Mouse (Mus musculus): ENCODE measurements around the gene Rere. TPM values are rescaled to one million over a fixed set of nuclear protein-coding genes. Genes with fewer than 3 reads are reported as not detected.

The Rere gene
- polyA plus RNA-seq, 1 experiment from 2014 or later: 57.2 TPM

- Histone ChIP-seq H3K36me3 (no peaks in the 10 kb centered on the region), H3K9me3 (no peaks in the 10 kb centered on the region), H3K27ac (no peak overlapping the region), H3K9ac (no peak overlapping the region), H3K4me2 (replicated peaks) (no peak overlapping the region), H3K27me3 (replicated peaks) (no peaks in the 10 kb centered on the region), H3K4me3 (no peak overlapping the region), H3K4me1 (peaks cover 23% of the 10 kb centered on the region)
- no peak for ATAC-seq (ENCODE audit: low FRiP score, low read depth)
- 77% methylated on average over 5 of the region's 5 CpGs for WGBS
These were observed 98.8 kb downstream of the Rere start for GRCm38 (mm10) chr4:150380273-150380672.

GRCm38 (mm10) chr4:150382504-150382903 lies 101.1 kb downstream of the Rere start:
- no peaks in the 10 kb centered on the region for H3K9me3 ChIP-seq
- peaks cover 13% of the 10 kb centered on the region for H3K4me1 ChIP-seq
- no peak for ATAC-seq (ENCODE audit: low FRiP score, low read depth)
- H3K36me3 ChIP-seq: no peaks in the 10 kb centered on the region
- no peak overlapping the region for H3K9ac ChIP-seq
- H3K27ac ChIP-seq: no peak overlapping the region
- no peak overlapping the region for H3K4me3 ChIP-seq
- H3K27me3 ChIP-seq (replicated peaks): no peaks in the 10 kb centered on the region
- H3K4me2 ChIP-seq (replicated peaks): no peak overlapping the region
- 90% methylated on average over 3 of the region's 3 CpGs for WGBS

DNA sequence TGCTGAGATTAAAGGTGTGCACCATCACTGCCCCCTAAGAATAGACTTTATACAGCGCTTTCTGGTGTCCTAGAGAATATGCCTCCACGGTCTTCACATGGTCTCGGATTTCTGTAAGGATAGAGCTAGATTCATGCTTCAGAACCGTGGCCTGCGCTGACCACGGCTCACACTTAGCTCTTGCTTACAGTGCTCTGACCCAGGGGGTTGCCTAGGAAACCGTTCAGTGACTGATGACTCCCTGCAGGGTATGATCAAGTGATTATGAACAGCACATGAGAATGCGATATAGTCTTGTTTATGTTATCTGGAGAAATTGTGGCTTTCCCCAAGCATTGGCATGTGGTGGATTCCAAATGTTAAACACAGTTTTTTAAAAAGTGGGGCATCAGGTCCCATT lies 103.0 kb downstream of the Rere start:
- 55% methylated on average over 8 of the region's 8 CpGs for WGBS
- no peak overlapping the region for H3K27ac ChIP-seq
- no peak overlapping the region for H3K9ac ChIP-seq
- H3K4me3 ChIP-seq: no peak overlapping the region
- H3K27me3 ChIP-seq (replicated peaks): no peaks in the 10 kb centered on the region
- H3K9me3 ChIP-seq: no peaks in the 10 kb centered on the region
- peaks cover 10% of the 10 kb centered on the region for H3K4me1 ChIP-seq
- no peaks in the 10 kb centered on the region for H3K36me3 ChIP-seq
- no peak for ATAC-seq (ENCODE audit: low FRiP score, low read depth)
- H3K4me2 ChIP-seq (replicated peaks): no peak overlapping the region

- peaks cover 6% of the 10 kb centered on the region for H3K4me1 ChIP-seq
- WGBS: 79% methylated on average over 3 of the region's 3 CpGs
- H3K4me2 ChIP-seq (replicated peaks): no peak overlapping the region
- peaks cover 2% of the 10 kb centered on the region; the same call in 1 of the 2 replicates for H3K36me3 ChIP-seq
- no peak overlapping the region for H3K9ac ChIP-seq
- no peaks in the 10 kb centered on the region for H3K9me3 ChIP-seq
- no peak overlapping the region for H3K27ac ChIP-seq
- no peak overlapping the region for H3K4me3 ChIP-seq
- no peaks in the 10 kb centered on the region for H3K27me3 ChIP-seq (replicated peaks)
- no peak for ATAC-seq (ENCODE audit: low FRiP score, low read depth)
These were observed 103.5 kb downstream of the Rere start for GRCm38 (mm10) chr4:150384899-150385298.

- H3K27ac ChIP-seq: no peak overlapping the region
- no peak overlapping the region for H3K4me2 ChIP-seq (replicated peaks)
- no peaks in the 10 kb centered on the region for H3K9me3 ChIP-seq
- H3K4me1 ChIP-seq: peaks cover 6% of the 10 kb centered on the region
- peaks cover 2% of the 10 kb centered on the region; the same call in 1 of the 2 replicates for H3K36me3 ChIP-seq
- H3K27me3 ChIP-seq (replicated peaks): no peaks in the 10 kb centered on the region
- no peak for ATAC-seq (ENCODE audit: low FRiP score, low read depth)
- no peak overlapping the region for H3K9ac ChIP-seq
- H3K4me3 ChIP-seq: no peak overlapping the region
- WGBS: 89% methylated on average over 3 of the region's 3 CpGs
These were observed 107.1 kb downstream of the Rere start for GRCm38 (mm10) chr4:150388518-150388917.

GRCm38 (mm10) chr4:150393607-150394006 lies 112.2 kb downstream of the Rere start:
- no peak for ATAC-seq (ENCODE audit: low FRiP score, low read depth)
- Histone ChIP-seq H3K9ac (no peak overlapping the region), H3K4me1 (peaks cover 45% of the 10 kb centered on the region), H3K27me3 (replicated peaks) (no peaks in the 10 kb centered on the region), H3K9me3 (no peaks in the 10 kb centered on the region), H3K4me3 (no peak overlapping the region), H3K4me2 (replicated peaks) (no peak overlapping the region), H3K36me3 (peaks cover 2% of the 10 kb centered on the region; the same call in 1 of the 2 replicates), H3K27ac (no peak overlapping the region)
- WGBS: 70% methylated on average over 8 of the region's 8 CpGs

DNA sequence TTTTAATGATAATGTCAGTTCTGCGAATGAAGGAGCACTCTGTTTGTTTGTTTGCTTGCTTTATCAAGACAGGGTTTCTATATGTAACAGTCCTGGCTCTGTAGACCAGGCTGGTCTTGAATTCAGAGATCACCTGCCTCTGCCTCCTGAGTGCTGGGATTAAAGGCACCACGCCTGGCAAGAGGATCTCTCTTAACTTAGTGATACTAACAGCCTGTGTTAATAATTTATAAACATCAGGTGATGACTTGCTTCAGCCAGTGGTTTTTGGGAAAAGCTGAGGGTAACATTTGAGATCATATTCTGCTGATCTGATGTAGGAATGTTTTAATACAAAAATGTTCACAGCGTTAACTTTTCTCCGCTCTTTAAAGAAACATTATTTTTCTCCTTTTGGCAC lies 112.6 kb downstream of the Rere start:
- no peaks in the 10 kb centered on the region for H3K9me3 ChIP-seq
- H3K27me3 ChIP-seq (replicated peaks): no peaks in the 10 kb centered on the region
- ATAC-seq (ENCODE audit: low FRiP score, low read depth): no peak
- peaks cover 2% of the 10 kb centered on the region; the same call in 1 of the 2 replicates for H3K36me3 ChIP-seq
- no peak overlapping the region for H3K27ac ChIP-seq
- H3K9ac ChIP-seq: no peak overlapping the region
- H3K4me3 ChIP-seq: no peak overlapping the region
- WGBS: 86% methylated on average over 4 of the region's 4 CpGs
- peaks cover 50% of the 10 kb centered on the region for H3K4me1 ChIP-seq
- H3K4me2 ChIP-seq (replicated peaks): no peak overlapping the region

DNA sequence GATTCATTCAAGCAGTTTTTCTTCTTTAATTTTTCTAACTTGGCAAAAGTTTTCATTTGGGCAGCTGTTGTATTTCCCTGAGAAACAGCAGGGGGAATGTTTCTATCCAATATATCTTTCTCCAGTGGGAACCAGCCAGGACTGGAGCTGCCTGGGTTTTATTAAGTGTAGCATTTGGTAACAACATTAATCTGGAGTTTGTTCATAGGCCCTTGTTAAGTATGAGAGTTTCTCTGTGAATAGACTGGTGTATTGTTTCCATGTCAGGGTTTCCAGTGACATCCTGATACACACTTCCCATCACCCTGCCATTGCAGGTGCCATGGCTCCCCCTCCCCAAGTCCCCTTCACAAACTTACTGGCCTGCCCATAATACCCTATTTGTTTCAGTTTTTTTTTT lies 114.9 kb downstream of the Rere start:
- Histone ChIP-seq H3K27me3 (replicated peaks) (no peaks in the 10 kb centered on the region), H3K4me2 (replicated peaks) (peak overlapping the region; percentile 38; the same call in 1 of the 2 replicates), H3K27ac (no peak overlapping the region), H3K9ac (no peak overlapping the region), H3K4me1 (peaks cover 59% of the 10 kb centered on the region), H3K36me3 (no peaks in the 10 kb centered on the region), H3K9me3 (no peaks in the 10 kb centered on the region), H3K4me3 (no peak overlapping the region)
- ATAC-seq (ENCODE audit: low FRiP score, low read depth): no peak

DNA sequence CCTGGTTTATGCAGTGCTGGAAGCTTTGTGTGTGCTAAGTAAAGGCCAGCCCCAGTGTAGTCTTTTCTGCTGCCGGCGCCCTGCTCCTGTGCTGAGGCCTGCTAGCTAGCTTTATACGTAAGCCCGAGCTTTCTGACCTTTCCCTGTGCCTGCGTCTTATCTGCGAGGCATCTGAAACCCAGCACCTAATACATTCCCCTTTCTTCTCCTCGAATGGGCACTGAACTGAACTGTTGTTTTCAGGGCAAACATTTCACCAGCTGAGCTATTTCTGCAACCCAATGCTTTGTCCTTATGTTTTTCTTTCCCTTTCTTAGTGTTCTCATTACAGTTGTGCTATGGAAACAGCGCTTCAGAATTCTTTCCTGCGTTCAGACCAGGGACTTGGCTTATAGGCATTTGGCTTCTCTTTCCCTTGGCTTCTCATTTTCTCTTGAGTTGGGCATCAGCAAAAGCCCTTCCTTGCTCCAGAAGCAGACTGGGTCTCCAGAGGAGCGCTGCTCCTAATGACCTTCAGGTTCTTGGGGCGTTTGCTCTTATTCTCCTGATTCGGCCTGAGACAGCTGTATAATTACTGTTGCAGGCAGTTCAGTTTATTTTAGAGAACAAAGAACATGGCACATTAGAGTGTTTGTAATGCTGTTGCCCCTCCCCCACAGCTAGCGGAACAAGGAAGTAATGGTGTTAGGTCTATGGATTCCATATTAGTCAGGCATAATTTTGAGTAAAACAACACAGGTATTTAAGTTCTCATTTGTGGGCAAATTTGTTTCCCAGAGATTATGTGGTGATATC lies 115.6 kb downstream of the Rere start:
- H3K27ac ChIP-seq: peak overlapping the region; percentile 50
- ATAC-seq (ENCODE audit: low FRiP score, low read depth): no peak
- peak overlapping the region; percentile 38 for H3K4me2 ChIP-seq (replicated peaks)
- H3K27me3 ChIP-seq (replicated peaks): no peaks in the 10 kb centered on the region
- no peaks in the 10 kb centered on the region for H3K36me3 ChIP-seq
- H3K9me3 ChIP-seq: no peaks in the 10 kb centered on the region
- peak overlapping the region; percentile 21 for H3K9ac ChIP-seq
- no peak overlapping the region for H3K4me3 ChIP-seq
- 26% methylated on average over 13 of the region's 13 CpGs for WGBS
- peaks cover 65% of the 10 kb centered on the region for H3K4me1 ChIP-seq

GRCm38 (mm10) chr4:150399032-150399431 lies 117.6 kb downstream of the Rere start:
- H3K27me3 ChIP-seq (replicated peaks): no peaks in the 10 kb centered on the region
- peaks cover 79% of the 10 kb centered on the region for H3K4me1 ChIP-seq
- 57% methylated on average over 2 of the region's 2 CpGs for WGBS
- no peak overlapping the region for H3K4me3 ChIP-seq
- no peaks in the 10 kb centered on the region for H3K36me3 ChIP-seq
- H3K9me3 ChIP-seq: no peaks in the 10 kb centered on the region
- H3K9ac ChIP-seq: no peak overlapping the region
- H3K4me2 ChIP-seq (replicated peaks): no peak overlapping the region
- H3K27ac ChIP-seq: no peak overlapping the region
- no peak for ATAC-seq (ENCODE audit: low FRiP score, low read depth)

GRCm38 (mm10) chr4:150401830-150402607 lies 120.6 kb downstream of the Rere start:
- H3K36me3 ChIP-seq: peaks cover under 1% of the 10 kb centered on the region; the same call in 1 of the 2 replicates
- H3K9ac ChIP-seq: no peak overlapping the region
- no peak overlapping the region for H3K4me3 ChIP-seq
- H3K9me3 ChIP-seq: no peaks in the 10 kb centered on the region
- no peak overlapping the region for H3K4me2 ChIP-seq (replicated peaks)
- no peak overlapping the region; the same call in 1 of the 2 replicates for H3K27ac ChIP-seq
- 80% methylated on average over 13 of the region's 13 CpGs for WGBS
- no peaks in the 10 kb centered on the region for H3K27me3 ChIP-seq (replicated peaks)
- H3K4me1 ChIP-seq: peaks cover 63% of the 10 kb centered on the region
- no peak for ATAC-seq (ENCODE audit: low FRiP score, low read depth)

DNA sequence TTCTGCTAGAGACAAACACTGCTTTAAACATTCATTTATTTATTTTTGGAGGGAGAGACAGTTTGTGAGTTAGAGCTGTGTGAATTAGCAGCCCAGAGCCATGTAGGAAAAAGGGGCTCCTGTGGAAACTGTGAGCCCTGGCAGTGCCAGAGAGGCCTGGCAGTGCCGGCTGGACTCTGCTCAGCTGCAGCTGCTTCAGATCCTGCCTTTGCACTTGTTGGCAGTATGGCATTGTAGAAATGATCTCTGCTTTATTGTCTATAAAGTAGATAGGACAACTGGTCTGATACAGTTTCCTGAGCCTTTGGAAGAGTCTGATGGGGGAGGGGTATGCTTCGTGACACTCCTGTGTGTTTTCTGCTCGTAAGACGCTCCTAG lies 121.2 kb downstream of the Rere start:
- H3K27me3 ChIP-seq (replicated peaks): no peaks in the 10 kb centered on the region
- H3K9ac ChIP-seq: no peak overlapping the region
- peaks cover 57% of the 10 kb centered on the region for H3K4me1 ChIP-seq
- H3K4me2 ChIP-seq (replicated peaks): no peak overlapping the region
- H3K4me3 ChIP-seq: no peak overlapping the region
- 76% methylated on average over 4 of the region's 4 CpGs for WGBS
- peaks cover 6% of the 10 kb centered on the region; the same call in 1 of the 2 replicates for H3K36me3 ChIP-seq
- H3K27ac ChIP-seq: no peak overlapping the region
- no peaks in the 10 kb centered on the region for H3K9me3 ChIP-seq
- ATAC-seq (ENCODE audit: low FRiP score, low read depth): no peak

Data from neural tube, embryonic 12.5 days (tissue).